ENCODE assay signal across 8 mouse cellular contexts in the genomic region with DNA sequence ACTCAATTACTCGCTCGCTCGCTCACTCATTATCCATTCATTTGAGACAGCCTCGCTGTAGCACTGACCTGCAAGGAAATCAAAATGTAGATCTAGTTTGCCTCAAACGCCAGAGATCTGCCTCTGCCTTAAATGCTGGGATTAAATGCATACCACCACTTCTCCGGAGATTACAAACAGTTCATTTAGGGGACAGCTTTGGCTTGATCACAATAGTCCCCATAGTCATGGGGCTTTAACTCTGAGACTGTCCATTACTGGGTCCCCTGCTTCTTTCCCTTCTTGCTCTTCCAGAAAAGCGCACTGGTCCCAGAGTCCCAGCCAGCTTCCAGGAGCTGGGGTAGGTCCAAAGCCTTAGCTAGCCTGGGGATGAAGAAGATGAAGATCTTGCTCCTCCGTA. TPM values are rescaled to one million over a fixed set of nuclear protein-coding genes. Genes with fewer than 3 reads are reported as not detected.
DNase-seq lines count a peak whose midpoint lies in the region; ATAC-seq and TF ChIP-seq lines count a peak whose summit lies in the region.

A gene (plus strand): TSS at position 301 of the 400 bp plus-strand sequence.

- peak within 1 kb of the TSS; percentile 87 for H3K27ac ChIP-seq in left cerebral cortex, adult 2 months
- H3K27ac ChIP-seq in embryonic fibroblast, embryonic 13.5 days (ENCODE audit: insufficient read depth, low read length), result no peak within 1 kb of the TSS
- no peak within 1 kb of the TSS; the same call in 1 of the 2 replicates for H3K27ac ChIP-seq in midbrain, postnatal 0 days (ENCODE audit: low read depth, low read length)

- H3K36me3 ChIP-seq in midbrain, postnatal 0 days (ENCODE audit: insufficient read depth, low read length), result no peaks in the 10 kb centered on the region; the same call in 1 of the 2 replicates

- intact Hi-C loops in left cerebral cortex, adult 2 months (cut with DNase I), result loop anchor here (2.0 kb wide), 1 partner anchor 72 kb away; a partner anchor contains a TSS

- H3K27me3 ChIP-seq in midbrain, postnatal 0 days (ENCODE audit: insufficient read depth, low read length), result 0 out of 2 replicates have a peak, but pooled peaks cover 7% of the 10 kb centered on the region

- DNase-seq in left cerebral cortex, adult 2 months (ENCODE audit: extremely low spot score in 1 of 2, low spot score in 2 of 2), result no peak
- no peak for DNase-seq in left cerebral cortex, adult 11 months (ENCODE audit: low spot score)
- DNase-seq in layer of hippocampus, postnatal 14 days (ENCODE audit: low spot score in 2 of 2), result no peak
- no peak for DNase-seq in midbrain, postnatal 0 days (ENCODE audit: low spot score)
- DNase-seq in cerebellum, adult 9-11 months, result no peak
- no peak for DNase-seq in thymus, postnatal 4 days
- DNase-seq in adrenal gland, adult 8-10 months, result no peak

- H3K4me1 ChIP-seq in embryonic fibroblast, embryonic 13.5 days (ENCODE audit: control insufficient read depth, insufficient read depth, low read length), result no peaks in the 10 kb centered on the region
- peaks cover 16% of the 10 kb centered on the region for H3K4me1 ChIP-seq in midbrain, postnatal 0 days (ENCODE audit: insufficient read depth, low read length)

- H3K4me3 ChIP-seq in left cerebral cortex, adult 2 months, result peak within 1 kb of the TSS; percentile 76
- H3K4me3 ChIP-seq in embryonic fibroblast, embryonic 13.5 days (ENCODE audit: insufficient read depth, low read length), result peak within 1 kb of the TSS; percentile 48
- H3K4me3 ChIP-seq in midbrain, postnatal 0 days (ENCODE audit: low read depth, low read length), result peak within 1 kb of the TSS; percentile 53

- WGBS in midbrain, postnatal 0 days, result 21% methylated on average over 8 of the region's 8 CpGs

- H3K9ac ChIP-seq in midbrain, postnatal 0 days (replicated peaks; ENCODE audit: low read length, poor library complexity, severe bottlenecking), result peak within 1 kb of the TSS; percentile 63

- ATAC-seq in midbrain, postnatal 0 days (ENCODE audit: low FRiP score), result no peak

- no peak for TF ChIP-seq POLR2A in embryonic fibroblast, embryonic 13.5 days (IDR thresholded peaks at IDR 0.05; ENCODE audit: low read depth, low read length)

- H3K9me3 ChIP-seq in midbrain, postnatal 0 days (ENCODE audit: low read length), result no peaks in the 10 kb centered on the region

- peak within 1 kb of the TSS; percentile 81 for H3K4me2 ChIP-seq in midbrain, postnatal 0 days (ENCODE audit: low read depth, low read length, poor library complexity, severe bottlenecking)

- no peak for TF ChIP-seq CTCF in left cerebral cortex, adult 2 months (IDR thresholded peaks at IDR 0.05)
- no peak for TF ChIP-seq CTCF in embryonic fibroblast, embryonic 13.5 days (IDR thresholded peaks at IDR 0.05; ENCODE audit: borderline replicate concordance, insufficient read depth, low read length)
- TF ChIP-seq CTCF in midbrain, postnatal 0 days (IDR thresholded peaks at IDR 0.05), result no peak

RNA-seq across cellular contexts. Expression of the gene that starts here (rescaled TPM):
- total RNA-seq in left cerebral cortex, adult 2 months (2021), result 10 to 100 TPM; 14.9 to 17.1 TPM
- polyA plus RNA-seq in embryonic fibroblast, embryonic 13.5 days (2011; ENCODE audit: insufficient read length, low read depth, missing spikeins), result 0.84 and 1.6 TPM in 2 replicates
- 10 to 100 TPM; 12.5 to 13.7 TPM for total RNA-seq in layer of hippocampus, postnatal 14 days (2021)
- 51.7 and 57.1 TPM in 2 replicates for total RNA-seq in midbrain, postnatal 0 days (2014; rRNA removed)
- 28.5 and 30.2 TPM in 2 replicates for polyA plus RNA-seq in midbrain, postnatal 0 days (2015; fragmentation: Nextera tagmentation; extraction: Ambion mirVana)
- 1 to 10 TPM; 1.9 to 6.3 (median 4.1) TPM for total RNA-seq in adrenal gland, adult 8-10 months (2022)

Comparison
In these comparisons a context has a peak if more than half of its experiments do, and no peak if none do; other contexts are left out.
1. RNA of the gene that starts here (polyA plus RNA-seq): 28.5 to 30.2 TPM in midbrain, postnatal 0 days; 0.84 to 1.6 TPM in embryonic fibroblast, embryonic 13.5 days; every median in the first group is over 10 times any median in the second.
2. Peak in every context shown above with its lines, with median percentiles within 50 percentile points of each other: H3K4me3 ChIP-seq.